ENCODE assay signal across 10 mouse cellular contexts in genomic region chr15:87566040-87566929, GRCm38 (mm10). TPM values are rescaled to one million over a fixed set of nuclear protein-coding genes. Genes with fewer than 3 reads are reported as not detected.
DNase-seq lines count a peak whose midpoint lies in the region; ATAC-seq and TF ChIP-seq lines count a peak whose summit lies in the region.
"Had no signal": no experiment of that assay in that cellular context is flagged by ENCODE, and none has a peak within 500 bp of the region (broad histone marks: within the 10 kb centered on the region; RNA-seq: fewer than 3 reads in every experiment).

No protein-coding gene starts in this region.

- 0 out of 2 replicates have a peak, but pooled peaks have one; percentile 13 for TF ChIP-seq CTCF in layer of hippocampus, adult 2 months (conservative IDR thresholded peaks at IDR 0.05)
- TF ChIP-seq CTCF in olfactory bulb, adult 2 months (IDR thresholded peaks at IDR 0.05; ENCODE audit: insufficient read depth, low read depth, low read length) = no peak

- peaks cover 6% of the 10 kb centered on the region for H3K4me1 ChIP-seq in embryonic facial prominence, embryonic 13.5 days
- peaks cover 44% of the 10 kb centered on the region for H3K4me1 ChIP-seq in olfactory bulb, adult 2 months (ENCODE audit: control insufficient read depth, insufficient read depth, low read length)

- H3K27ac ChIP-seq in embryonic facial prominence, embryonic 13.5 days = no peak overlapping the region
- peak overlapping the region; percentile 80 for H3K27ac ChIP-seq in layer of hippocampus, adult 2 months
- peak overlapping the region; percentile 18; the same call in 1 of the 2 replicates for H3K27ac ChIP-seq in olfactory bulb, adult 2 months (ENCODE audit: insufficient read depth, low read depth, low read length)
- H3K27ac ChIP-seq: embryonic facial prominence, embryonic 12.5 days had no signal

- ATAC-seq in embryonic facial prominence, embryonic 13.5 days (ENCODE audit: insufficient number of reproducible peaks, insufficient read depth, low FRiP score, low TSS enrichment, low read depth) = 0 out of 2 replicates have a peak, but pooled peaks have one; percentile 62

- H3K36me3 ChIP-seq in embryonic facial prominence, embryonic 13.5 days = no peaks in the 10 kb centered on the region
- H3K36me3 ChIP-seq: embryonic facial prominence, embryonic 12.5 days had no signal

- no peak overlapping the region for H3K9ac ChIP-seq in embryonic facial prominence, embryonic 13.5 days
- H3K9ac ChIP-seq: embryonic facial prominence, embryonic 12.5 days had no signal

- H3K27me3 ChIP-seq in embryonic facial prominence, embryonic 13.5 days = no peaks in the 10 kb centered on the region
- H3K27me3 ChIP-seq: embryonic facial prominence, embryonic 12.5 days had no signal

- peak; percentile 63 for DNase-seq in layer of hippocampus, adult 11-12 months (ENCODE audit: low spot score)
- DNase-seq in layer of hippocampus, adult 9-10 months (ENCODE audit: low spot score) = no peak
- peak; percentile 53 to 81 for DNase-seq in layer of hippocampus, adult 2 months (ENCODE audit: low spot score in 2 of 2)
- no peak for DNase-seq in spleen, adult 18-20 months
- no peak for DNase-seq in yolk sac, embryonic 10.5 days (ENCODE audit: low spot score)
- DNase-seq in adrenal gland, adult (ENCODE audit: inconsistent age in 2 of 2, low spot score in 1 of 2) = no peak

- no peaks in the 10 kb centered on the region for H3K9me3 ChIP-seq in embryonic facial prominence, embryonic 13.5 days
- H3K9me3 ChIP-seq: embryonic facial prominence, embryonic 12.5 days had no signal

- TF ChIP-seq POLR2A in olfactory bulb, adult 2 months (IDR thresholded peaks at IDR 0.05; ENCODE audit: insufficient read depth, low read depth, low read length) = no peak

- H3K4me2 ChIP-seq in embryonic facial prominence, embryonic 13.5 days = no peak overlapping the region
- H3K4me2 ChIP-seq: embryonic facial prominence, embryonic 12.5 days had no signal

- H3K4me3 ChIP-seq in embryonic facial prominence, embryonic 13.5 days = no peak overlapping the region
- no peak overlapping the region for H3K4me3 ChIP-seq in layer of hippocampus, adult 2 months
- no peak overlapping the region for H3K4me3 ChIP-seq in olfactory bulb, adult 2 months (ENCODE audit: insufficient read depth, low read depth, low read length)
- H3K4me3 ChIP-seq: embryonic facial prominence, embryonic 12.5 days; myocyte had no signal

- 54% methylated on average over 10 of the region's 11 CpGs for WGBS in embryonic facial prominence, embryonic 13.5 days
- 69% methylated on average over 11 of the region's 11 CpGs for WGBS in olfactory bulb, adult 2 months

RNA-seq across cellular contexts. Expression of gene Fam19a5, which starts 22.2 kb away (rescaled TPM):
- polyA plus RNA-seq in embryonic facial prominence, embryonic 13.5 days (2015; fragmentation: Nextera tagmentation; extraction: Ambion mirVana) = 4.1 and 5.3 TPM in 2 replicates
- total RNA-seq in layer of hippocampus, adult 2 months (2021) = 100 to 1,000 TPM; 135 to 141 TPM
- polyA plus RNA-seq in olfactory bulb, adult 2 months (2012; ENCODE audit: insufficient read depth, insufficient read length, low replicate concordance, missing spikeins) = not detected in 2 replicates

Comparison
In these comparisons a context has a peak if more than half of its experiments do, and no peak if none do; other contexts are left out.
1. DNase-seq: peak in layer of hippocampus, adult 11-12 months (single experiment) and layer of hippocampus, adult 2 months (2 of 2); none in layer of hippocampus, adult 9-10 months (single experiment), spleen, adult 18-20 months (0 of 2), yolk sac, embryonic 10.5 days (single experiment) and adrenal gland, adult (0 of 2).